Mouse (Mus musculus) liver, embryonic 13.5 days (tissue): ENCODE results near the gene E2f6. TPM values are rescaled to one million over a fixed set of nuclear protein-coding genes. Genes with fewer than 3 reads are reported as not detected.

Experiments
- ATAC-seq: fragments of 200-750 bp; cut with Nextera tagmentation; 2 replicates; pipeline ENCODE4 v1.8.0; 2017; ENCODE audit warnings: low read depth, mild to moderate bottlenecking, moderate number of reproducible peaks, moderate library complexity
- DNase-seq: peaks from one replicate; pipeline ENCODE4 v3.0.0; 2022
- H3K27ac ChIP-seq: fragments of 300-500 bp; sonication (generic); 2 replicates; pipeline ENCODE4 v1.5.1; 2015; ENCODE audit warnings: moderate library complexity, mild to moderate bottlenecking, inconsistent platforms
- H3K27me3 ChIP-seq: fragments of 300-500 bp; sonication (generic); 2 replicates; pipeline ENCODE4 v1.6.1; 2015; ENCODE audit warnings: mild to moderate bottlenecking, inconsistent platforms
- H3K36me3 ChIP-seq: fragments of 300-500 bp; sonication (generic); 2 replicates; pipeline ENCODE4 v1.6.1; 2015; ENCODE audit warnings: mild to moderate bottlenecking, inconsistent platforms
- H3K4me1 ChIP-seq: fragments of 300-500 bp; sonication (generic); replicated peaks from 2 replicates; pipeline ENCODE4 v1.6.1; 2015; ENCODE audit warnings: inconsistent platforms
- H3K4me2 ChIP-seq: fragments of 300-500 bp; sonication (generic); 2 replicates; pipeline ENCODE4 v1.6.1; 2015; ENCODE audit warnings: inconsistent platforms, mild to moderate bottlenecking, moderate library complexity
- H3K4me3 ChIP-seq: fragments of 300-500 bp; sonication (generic); replicated peaks from 2 replicates; pipeline ENCODE4 v1.5.1; 2015; ENCODE audit warnings: mild to moderate bottlenecking, inconsistent platforms
- H3K9ac ChIP-seq: fragments of 300-500 bp; sonication (generic); 2 replicates; pipeline ENCODE4 v1.6.1; 2015; ENCODE audit warnings: mild to moderate bottlenecking, inconsistent platforms
- H3K9me3 ChIP-seq: fragments of 300-500 bp; sonication (generic); replicated peaks from 2 replicates; pipeline ENCODE4 v1.6.1; 2016; ENCODE audit warnings: inconsistent platforms
- WGBS: fragments of 180-500 bp; shearing (Covaris S2); methylation state at CpG from one replicate; pipeline ENCODE4 v1.1.7; 2015; ENCODE audit not compliant: insufficient replicate concordance; 5-methylcytosine and 5-hydroxymethylcytosine counted together
- polyA plus RNA-seq: library from polyadenylated mRNA; unstranded; fragments of >200 nt; fragmentation: Nextera tagmentation; extraction: Ambion mirVana; gene quantifications from 2 replicates; pipeline ENCODE4 v1.2.1, GENCODE M21; 2015

The E2f6 gene
- polyA plus RNA-seq, 1 experiment from 2014 or later, result 22.6 TPM

- no peak for DNase-seq
- 46% methylated on average over 2 of the region's 2 CpGs for WGBS
- ATAC-seq, result no peak
- no peaks in the 10 kb centered on the region for H3K27me3 ChIP-seq
- H3K4me3 ChIP-seq, result no peak overlapping the region
- peaks cover 16% of the 10 kb centered on the region for H3K4me1 ChIP-seq
- no peak overlapping the region for H3K4me2 ChIP-seq
- no peak overlapping the region; the same call in 1 of the 2 replicates for H3K27ac ChIP-seq
- H3K9ac ChIP-seq, result no peak overlapping the region
- H3K9me3 ChIP-seq, result no peaks in the 10 kb centered on the region
- no peaks in the 10 kb centered on the region for H3K36me3 ChIP-seq
Measured at GRCm38 (mm10) chr12:16779165-16779564, 31.6 kb upstream of the E2f6 start.

GRCm38 (mm10) chr12:16780320-16780719, 30.4 kb upstream of the E2f6 start:
- Histone ChIP-seq H3K9ac (no peak overlapping the region), H3K9me3 (no peaks in the 10 kb centered on the region), H3K4me1 (peaks cover 16% of the 10 kb centered on the region), H3K36me3 (no peaks in the 10 kb centered on the region), H3K27me3 (no peaks in the 10 kb centered on the region), H3K27ac (no peak overlapping the region), H3K4me2 (no peak overlapping the region), H3K4me3 (no peak overlapping the region)
- WGBS, result 70% methylated on average over 3 of the region's 3 CpGs
- DNase-seq, result no peak
- no peak for ATAC-seq

- H3K4me1 ChIP-seq, result peaks cover 16% of the 10 kb centered on the region
- DNase-seq (no peak), ATAC-seq (0 out of 2 replicates have a peak, but pooled peaks have one; percentile 7)
- H3K4me2 ChIP-seq, result no peak overlapping the region
- no peaks in the 10 kb centered on the region for H3K27me3 ChIP-seq
- H3K4me3 ChIP-seq, result no peak overlapping the region
- H3K36me3 ChIP-seq, result no peaks in the 10 kb centered on the region
- H3K9ac ChIP-seq, result no peak overlapping the region
- no peak overlapping the region for H3K27ac ChIP-seq
- H3K9me3 ChIP-seq, result no peaks in the 10 kb centered on the region
- WGBS, result 70% methylated on average over 14 of the region's 14 CpGs
Measured at GRCm38 (mm10) chr12:16781034-16781746, 29.6 kb upstream of the E2f6 start.

DNA sequence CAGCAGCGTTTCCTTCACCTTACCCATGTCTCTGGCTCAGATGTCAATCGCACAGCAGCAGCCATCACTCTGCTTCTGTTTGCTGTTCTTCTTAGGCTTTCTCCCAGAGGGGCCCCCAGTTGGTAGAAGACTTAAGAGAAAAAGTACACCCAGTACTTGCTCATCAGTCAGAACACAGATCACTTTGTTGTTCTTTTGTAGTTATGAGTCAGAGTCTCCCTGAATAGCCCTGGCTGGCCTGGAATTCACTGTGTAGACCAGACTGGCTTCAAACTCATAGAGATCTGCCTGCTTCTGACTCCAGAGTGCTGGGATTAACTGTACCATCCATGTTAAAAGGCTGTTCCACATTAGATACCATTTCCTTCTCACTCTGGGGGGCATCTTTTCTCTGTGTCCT, 22.2 kb upstream of the E2f6 start:
- H3K36me3 ChIP-seq, result no peaks in the 10 kb centered on the region
- no peak for DNase-seq
- H3K9me3 ChIP-seq, result no peaks in the 10 kb centered on the region
- 61% methylated on average over 2 of the region's 2 CpGs for WGBS
- no peak overlapping the region for H3K4me2 ChIP-seq
- H3K4me3 ChIP-seq, result no peak overlapping the region
- H3K27me3 ChIP-seq, result no peaks in the 10 kb centered on the region
- H3K27ac ChIP-seq, result no peak overlapping the region
- no peak overlapping the region for H3K9ac ChIP-seq
- ATAC-seq, result no peak
- H3K4me1 ChIP-seq, result peaks cover 5% of the 10 kb centered on the region

GRCm38 (mm10) chr12:16789199-16789598, 21.6 kb upstream of the E2f6 start:
- no peaks in the 10 kb centered on the region for H3K9me3 ChIP-seq
- H3K27ac ChIP-seq, result no peak overlapping the region
- no peak overlapping the region for H3K4me3 ChIP-seq
- no peak for ATAC-seq
- H3K4me1 ChIP-seq, result peaks cover 5% of the 10 kb centered on the region
- no peak overlapping the region for H3K9ac ChIP-seq
- WGBS, result 56% methylated on average over 1 of the region's 1 CpGs
- H3K36me3 ChIP-seq, result no peaks in the 10 kb centered on the region
- no peak overlapping the region for H3K4me2 ChIP-seq
- no peaks in the 10 kb centered on the region for H3K27me3 ChIP-seq
- DNase-seq, result no peak

- no peaks in the 10 kb centered on the region for H3K27me3 ChIP-seq
- WGBS, result 39% methylated on average over 4 of the region's 4 CpGs
- peaks cover 5% of the 10 kb centered on the region for H3K4me1 ChIP-seq
- no peak overlapping the region for H3K9ac ChIP-seq
- ATAC-seq (no peak), DNase-seq (no peak)
- H3K27ac ChIP-seq, result no peak overlapping the region
- no peaks in the 10 kb centered on the region for H3K36me3 ChIP-seq
- no peak overlapping the region for H3K4me2 ChIP-seq
- H3K9me3 ChIP-seq, result no peaks in the 10 kb centered on the region
- H3K4me3 ChIP-seq, result no peak overlapping the region
Measured at GRCm38 (mm10) chr12:16789756-16790155, 21.0 kb upstream of the E2f6 start.

DNA sequence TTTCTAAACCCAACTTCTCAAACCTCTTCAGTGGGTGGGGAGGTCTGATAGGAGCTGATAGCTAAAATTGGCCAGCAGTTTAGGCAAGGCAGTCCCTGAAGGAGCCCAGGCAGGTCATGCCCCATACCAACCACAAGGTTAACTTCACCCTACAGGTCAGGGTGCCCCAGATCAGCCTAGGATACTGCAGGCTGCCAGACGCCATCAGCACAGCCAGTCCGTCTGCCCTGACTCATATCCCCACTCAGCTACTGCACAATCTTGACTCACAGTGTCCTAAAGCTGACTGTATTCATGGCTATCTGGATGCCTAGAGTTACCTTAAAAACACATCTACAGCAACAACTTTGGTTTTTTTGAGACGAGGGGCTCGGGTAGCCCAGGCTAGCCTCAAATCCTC, 20.3 kb upstream of the E2f6 start:
- Histone ChIP-seq H3K9me3 (no peaks in the 10 kb centered on the region), H3K27me3 (no peaks in the 10 kb centered on the region), H3K36me3 (no peaks in the 10 kb centered on the region), H3K4me3 (no peak overlapping the region), H3K27ac (no peak overlapping the region), H3K4me2 (no peak overlapping the region), H3K9ac (no peak overlapping the region), H3K4me1 (peaks cover 5% of the 10 kb centered on the region)
- DNase-seq (no peak), ATAC-seq (no peak)
- 39% methylated on average over 4 of the region's 4 CpGs for WGBS

GRCm38 (mm10) chr12:16793371-16793770, 17.4 kb upstream of the E2f6 start:
- DNase-seq (no peak), ATAC-seq (no peak)
- Histone ChIP-seq H3K9me3 (no peaks in the 10 kb centered on the region), H3K27me3 (no peaks in the 10 kb centered on the region; the same call in 1 of the 2 replicates), H3K9ac (no peak overlapping the region), H3K36me3 (no peaks in the 10 kb centered on the region), H3K4me3 (no peak overlapping the region), H3K27ac (no peak overlapping the region), H3K4me2 (no peak overlapping the region), H3K4me1 (peaks cover 5% of the 10 kb centered on the region)
- 62% methylated on average over 4 of the region's 4 CpGs for whole genome bisulfite sequencing

DNA sequence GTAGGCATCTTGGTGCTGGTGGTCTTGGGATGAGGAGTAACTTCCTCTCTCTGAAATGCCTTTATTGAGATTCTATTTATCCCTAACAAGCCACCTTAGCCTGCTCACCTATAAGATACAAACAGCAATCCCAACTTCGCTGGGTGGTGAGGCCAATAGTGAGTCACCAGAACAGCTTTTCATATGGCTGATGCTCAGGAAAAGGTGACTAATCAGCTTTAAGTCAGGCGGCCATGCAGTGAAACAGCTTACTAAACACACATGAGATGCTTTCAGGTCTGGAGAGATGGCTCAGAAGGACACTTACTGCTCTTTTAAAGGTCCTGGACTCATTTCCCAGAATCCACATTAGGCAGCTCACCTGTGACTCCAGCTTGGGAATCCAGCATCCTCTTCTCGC, 15.0 kb upstream of the E2f6 start:
- Histone ChIP-seq H3K4me3 (no peak overlapping the region), H3K27me3 (peaks cover 24% of the 10 kb centered on the region), H3K27ac (no peak overlapping the region), H3K4me2 (no peak overlapping the region), H3K36me3 (no peaks in the 10 kb centered on the region), H3K9me3 (no peaks in the 10 kb centered on the region), H3K9ac (no peak overlapping the region), H3K4me1 (peaks cover 4% of the 10 kb centered on the region; the same call in 1 of the 2 replicates)
- 52% methylated on average over 3 of the region's 3 CpGs for WGBS
- ATAC-seq, result no peak
- no peak for DNase-seq

GRCm38 (mm10) chr12:16798894-16799293, 11.9 kb upstream of the E2f6 start:
- Histone ChIP-seq H3K27me3 (peaks cover 42% of the 10 kb centered on the region), H3K36me3 (no peaks in the 10 kb centered on the region), H3K9me3 (no peaks in the 10 kb centered on the region), H3K27ac (no peak overlapping the region), H3K9ac (no peak overlapping the region), H3K4me3 (0 out of 2 replicates have a peak overlapping the region, but pooled peaks have one; percentile 52), H3K4me1 (0 out of 2 replicates have a peak, but pooled peaks cover 4% of the 10 kb centered on the region), H3K4me2 (peak overlapping the region; percentile 60)
- 50% methylated on average over 3 of the region's 3 CpGs for WGBS
- ATAC-seq (no peak), DNase-seq (no peak)

GRCm38 (mm10) chr12:16799928-16800258, 10.9 kb upstream of the E2f6 start:
- Histone ChIP-seq H3K4me1 (0 out of 2 replicates have a peak, but pooled peaks cover 4% of the 10 kb centered on the region), H3K27ac (no peak overlapping the region), H3K9me3 (no peaks in the 10 kb centered on the region), H3K4me2 (peak overlapping the region; percentile 60), H3K36me3 (no peaks in the 10 kb centered on the region), H3K9ac (peak overlapping the region; percentile 41; the same call in 1 of the 2 replicates), H3K27me3 (peaks cover 42% of the 10 kb centered on the region), H3K4me3 (peak overlapping the region; percentile 52)
- WGBS, result 37% methylated on average over 5 of the region's 6 CpGs
- DNase-seq (no peak), ATAC-seq (peak; percentile 39; the same call in 1 of the 2 replicates)
